Mouse (Mus musculus): ENCODE measurements around the gene Rnf227. TPM values are rescaled to one million over a fixed set of nuclear protein-coding genes. Genes with fewer than 3 reads are reported as not detected.

The Rnf227 gene
- total and polyA plus RNA-seq, 3 experiments = 0.21 to 0.30 TPM; not detected in 1

GRCm38 (mm10) chr11:69327157-69327442, 13.2 kb upstream of the Rnf227 start:
- no peak for DNase-seq (ENCODE audit: extremely low read depth)
- H3K4me3 ChIP-seq (replicated peaks in 1 of 3; ENCODE audit: low read depth in 2 of 3, low read length in 2 of 3, poor library complexity in 1 of 3) = no peak overlapping the region
- H3K9ac ChIP-seq (ENCODE audit: insufficient read depth, low read depth) = no peak overlapping the region
- peaks cover 0 to under 1% of the 10 kb centered on the region in 2 experiments for H3K36me3 ChIP-seq (replicated peaks in 1 of 2; ENCODE audit: control insufficient read depth in 1 of 2, insufficient read depth in 1 of 2, low read length in 1 of 2)
- no peaks in the 10 kb centered on the region for H3K79me2 ChIP-seq (replicated peaks; ENCODE audit: control insufficient read depth, extremely low read depth, insufficient read depth, poor library complexity, severe bottlenecking)
- H3K27me3 ChIP-seq (replicated peaks) = peaks cover 39% of the 10 kb centered on the region
- H3K4me2 ChIP-seq (ENCODE audit: insufficient read depth, low read depth, poor library complexity, severe bottlenecking) = no peak overlapping the region
- dilution Hi-C loops (cut with MboI; ENCODE audit: extremely low pct_ligation_motif_present, extremely low pct_unique_long_range_greater_than_20kb, low sequenced_read_pairs) (no loop called here), in situ Hi-C loops (cut with MboI; ENCODE audit: low pct_ligation_motif_present, low pct_unique_long_range_greater_than_20kb, low sequenced_read_pairs) (no loop called here)
- TF ChIP-seq NRF1 (IDR thresholded peaks at IDR 0.05; ENCODE audit: low read depth, low read length) = no peak
- no peak for TF ChIP-seq RCOR1 (conservative IDR thresholded peaks at IDR 0.05; ENCODE audit: low read depth, low read length)
- TF ChIP-seq GABPA (IDR thresholded peaks at IDR 0.05; ENCODE audit: insufficient replicate concordance, low read depth, low read length) = no peak
- TF ChIP-seq EP300 (IDR thresholded peaks at IDR 0.05; ENCODE audit: low read length) = no peak
- no peak for TF ChIP-seq SIN3A (IDR thresholded peaks at IDR 0.05; ENCODE audit: low read length)
- TF ChIP-seq RAD21 (IDR thresholded peaks at IDR 0.05; ENCODE audit: low read depth, low read length) = no peak
- TF ChIP-seq MXI1 (IDR thresholded peaks at IDR 0.05; ENCODE audit: low read depth, low read length) = no peak
- no peak for TF ChIP-seq CHD2 (IDR thresholded peaks at IDR 0.05; ENCODE audit: low read length)
- TF ChIP-seq USF1 (IDR thresholded peaks at IDR 0.05; ENCODE audit: low read depth, low read length) = no peak
- TF ChIP-seq JUN (IDR thresholded peaks at IDR 0.05; ENCODE audit: insufficient read depth, low read depth, low read length) = no peak
- no peak for TF ChIP-seq USF2 (conservative IDR thresholded peaks at IDR 0.05; ENCODE audit: low read depth, low read length)
- no peak for TF ChIP-seq POLR2AphosphoS2 (IDR thresholded peaks at IDR 0.05; ENCODE audit: low read depth, low read length)
- no peak for TF ChIP-seq CTCF (conservative IDR thresholded peaks at IDR 0.05 in 1 of 2, IDR thresholded peaks at IDR 0.05 in 1 of 2; ENCODE audit: low read depth in 2 of 2, low read length in 2 of 2)
- TF ChIP-seq CHD1 (IDR thresholded peaks at IDR 0.05; ENCODE audit: low read depth, low read length) = no peak
- no peak for TF ChIP-seq SMC3 (IDR thresholded peaks at IDR 0.05; ENCODE audit: low read depth, low read length)
- no peak for TF ChIP-seq MAZ (IDR thresholded peaks at IDR 0.05; ENCODE audit: low read depth, low read length)
- H3K27ac ChIP-seq (ENCODE audit: insufficient read depth, low read depth) = no peak overlapping the region
- no peaks in the 10 kb centered on the region for H3K9me3 ChIP-seq (replicated peaks; ENCODE audit: low read length)
- peaks cover 12 to 33% of the 10 kb centered on the region in 2 experiments for H3K4me1 ChIP-seq (ENCODE audit: control insufficient read depth in 1 of 2, insufficient read depth in 2 of 2)

- no peak overlapping the region for H3K4me2 ChIP-seq (ENCODE audit: insufficient read depth, low read depth, poor library complexity, severe bottlenecking)
- dilution Hi-C loops (cut with MboI; ENCODE audit: extremely low pct_ligation_motif_present, extremely low pct_unique_long_range_greater_than_20kb, low sequenced_read_pairs) = no loop called here
These were observed 12.6 kb upstream of the Rnf227 start for GRCm38 (mm10) chr11:69327648-69328047.

More at GRCm38 (mm10) chr11:69327648-69328047, 12.6 kb upstream of the Rnf227 start:
- Histone ChIP-seq H3K4me1 (ENCODE audit: control insufficient read depth in 1 of 2, insufficient read depth in 2 of 2) (peaks cover 12 to 32% of the 10 kb centered on the region in 2 experiments), H3K36me3 (replicated peaks in 1 of 2; ENCODE audit: control insufficient read depth in 1 of 2, insufficient read depth in 1 of 2, low read length in 1 of 2) (no peaks in the 10 kb centered on the region), H3K27ac (ENCODE audit: insufficient read depth, low read depth) (no peak overlapping the region), H3K79me2 (replicated peaks; ENCODE audit: control insufficient read depth, extremely low read depth, insufficient read depth, poor library complexity, severe bottlenecking) (no peaks in the 10 kb centered on the region), H3K9me3 (replicated peaks; ENCODE audit: low read length) (no peaks in the 10 kb centered on the region), H3K4me3 (replicated peaks in 1 of 3; ENCODE audit: low read depth in 2 of 3, low read length in 2 of 3, poor library complexity in 1 of 3) (no peak overlapping the region), H3K27me3 (replicated peaks) (peaks cover 39% of the 10 kb centered on the region), H3K9ac (ENCODE audit: insufficient read depth, low read depth) (no peak overlapping the region)
- DNase-seq (ENCODE audit: extremely low read depth) = no peak
- in situ Hi-C loops (cut with MboI; ENCODE audit: low pct_ligation_motif_present, low pct_unique_long_range_greater_than_20kb, low sequenced_read_pairs) = no loop called here
- TF ChIP-seq POLR2A (IDR thresholded peaks at IDR 0.05; ENCODE audit: low read depth, low read length) (no peak), CTCF (conservative IDR thresholded peaks at IDR 0.05 in 1 of 2, IDR thresholded peaks at IDR 0.05 in 1 of 2; ENCODE audit: low read depth in 2 of 2, low read length in 2 of 2) (no peak), USF1 (IDR thresholded peaks at IDR 0.05; ENCODE audit: low read depth, low read length) (no peak), SIN3A (IDR thresholded peaks at IDR 0.05; ENCODE audit: low read length) (no peak), MEF2A (IDR thresholded peaks at IDR 0.05; ENCODE audit: borderline replicate concordance, low read depth, low read length) (no peak), EP300 (IDR thresholded peaks at IDR 0.05; ENCODE audit: low read length) (no peak), RCOR1 (conservative IDR thresholded peaks at IDR 0.05; ENCODE audit: low read depth, low read length) (no peak), JUN (IDR thresholded peaks at IDR 0.05; ENCODE audit: insufficient read depth, low read depth, low read length) (no peak), MAX (IDR thresholded peaks at IDR 0.05; ENCODE audit: low read length) (no peak), BHLHE40 (IDR thresholded peaks at IDR 0.05; ENCODE audit: low read depth, low read length) (no peak), MYC (IDR thresholded peaks at IDR 0.05; ENCODE audit: low read depth, low read length) (no peak), ZMIZ1 (IDR thresholded peaks at IDR 0.05; ENCODE audit: low read depth, low read length) (no peak), KAT2A (IDR thresholded peaks at IDR 0.05; ENCODE audit: insufficient replicate concordance, low read length) (no peak)

All from CH12.LX (cell line).